Mouse (Mus musculus): ENCODE measurements around the gene Stard9.

DNA sequence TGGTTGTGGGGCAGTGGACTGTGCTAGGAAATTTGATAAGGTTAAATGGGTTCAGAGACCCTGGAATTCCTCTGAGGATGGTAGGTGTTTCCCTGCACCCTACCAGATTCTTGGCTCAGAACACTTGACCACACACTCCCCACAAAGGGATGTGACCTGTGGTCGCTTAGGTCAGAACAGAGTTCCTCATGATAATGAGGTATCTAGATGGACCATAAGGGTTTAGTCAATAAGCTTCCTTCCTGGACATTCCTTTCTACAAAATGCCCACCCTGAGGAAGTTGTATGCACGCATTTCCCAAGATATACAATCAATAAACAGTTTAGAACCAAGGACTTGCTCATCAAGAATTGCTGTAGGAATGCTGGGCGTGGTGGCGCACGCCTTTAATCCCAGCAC is 27.0 kb downstream of the Stard9 start:
- TF ChIP-seq CTCF (conservative IDR thresholded peaks at IDR 0.05; ENCODE audit: low read length) (no peak), POU5F1 (IDR thresholded peaks at IDR 0.05; ENCODE audit: borderline replicate concordance, low read length) (no peak)
